Mouse (Mus musculus) cortical plate, adult 2 months (tissue): Measurements from ENCODE around the gene Mog.

Experiments used
- CTCF ChIP-seq: fragments of 200-500 bp; IDR thresholded peaks from 2 replicates; pipeline ENCODE4 v1.5.1; 2011; ENCODE audit warnings: mild to moderate bottlenecking, control low read depth, low read length; ENCODE audit not compliant: insufficient read depth; ENCODE audit errors: extremely low read depth
- POLR2A ChIP-seq: fragments of 200-500 bp; IDR thresholded peaks from 2 replicates; pipeline ENCODE4 v1.6.1; 2011; ENCODE audit warnings: mild to moderate bottlenecking, low read length, control low read depth; ENCODE audit not compliant: insufficient read depth; ENCODE audit errors: extremely low read depth

GRCm38 (mm10) chr17:36970316-36970890, 52.8 kb downstream of the Mog start:
- TF ChIP-seq CTCF (no peak), POLR2A (no peak)
